Mouse (Mus musculus): Measurements from ENCODE around the gene Fam217b. TPM values are rescaled to one million over a fixed set of nuclear protein-coding genes. Genes with fewer than 3 reads are reported as not detected.

Gene Fam217b
- polyA plus RNA-seq, 1 experiment from 2014 or later, result 5.3 TPM

GRCm38 (mm10) chr2:178450961-178451360 is 36.6 kb downstream of the Fam217b start:
- ATAC-seq (ENCODE audit: insufficient number of reproducible peaks, low FRiP score, low TSS enrichment, low read depth), result no peak
- no peak overlapping the region for H3K27ac ChIP-seq (replicated peaks; ENCODE audit: low read depth, low read length)

GRCm38 (mm10) chr2:178454664-178455516 is 40.6 kb downstream of the Fam217b start:
- Histone ChIP-seq H3K27ac (replicated peaks; ENCODE audit: low read depth, low read length) (peak overlapping the region; percentile 73; the same call in 1 of the 2 replicates), H3K36me3 (ENCODE audit: control insufficient read depth, insufficient read depth, low read length) (no peaks in the 10 kb centered on the region), H3K9ac (ENCODE audit: low read length) (peak overlapping the region; percentile 18; the same call in 1 of the 2 replicates), H3K9me3 (ENCODE audit: control insufficient read depth, low read length) (no peaks in the 10 kb centered on the region), H3K4me1 (ENCODE audit: control insufficient read depth, insufficient read depth, low read length) (peaks cover 8% of the 10 kb centered on the region), H3K4me2 (ENCODE audit: low read depth, severe bottlenecking) (peak overlapping the region; percentile 32; the same call in 1 of the 2 replicates), H3K27me3 (ENCODE audit: control insufficient read depth, insufficient read depth, low read length) (no peaks in the 10 kb centered on the region), H3K4me3 (ENCODE audit: low read depth, low read length) (no peak overlapping the region)
- ATAC-seq (ENCODE audit: insufficient number of reproducible peaks, low FRiP score, low TSS enrichment, low read depth) (peak; percentile 78), DNase-seq (ENCODE audit: low spot score) (peak; percentile 61)
- 17% methylated on average over 17 of the region's 17 CpGs for WGBS

More at GRCm38 (mm10) chr2:178450961-178451360, 36.6 kb downstream of the Fam217b start:
- peaks cover 8% of the 10 kb centered on the region for H3K4me1 ChIP-seq (ENCODE audit: control insufficient read depth, insufficient read depth, low read length)
- H3K9ac ChIP-seq (ENCODE audit: low read length), result no peak overlapping the region
- WGBS, result 55% methylated on average over 10 of the region's 10 CpGs
- no peaks in the 10 kb centered on the region for H3K9me3 ChIP-seq (ENCODE audit: control insufficient read depth, low read length)
- DNase-seq (ENCODE audit: low spot score), result no peak
- H3K36me3 ChIP-seq (ENCODE audit: control insufficient read depth, insufficient read depth, low read length), result no peaks in the 10 kb centered on the region
- no peak overlapping the region for H3K4me2 ChIP-seq (ENCODE audit: low read depth, severe bottlenecking)
- H3K4me3 ChIP-seq (ENCODE audit: low read depth, low read length), result no peak overlapping the region
- no peaks in the 10 kb centered on the region for H3K27me3 ChIP-seq (ENCODE audit: control insufficient read depth, insufficient read depth, low read length)

- no peak overlapping the region for H3K4me2 ChIP-seq (ENCODE audit: low read depth, severe bottlenecking)
- no peaks in the 10 kb centered on the region for H3K9me3 ChIP-seq (ENCODE audit: control insufficient read depth, low read length)
- H3K4me1 ChIP-seq (ENCODE audit: control insufficient read depth, insufficient read depth, low read length), result peaks cover 8% of the 10 kb centered on the region
- DNase-seq (ENCODE audit: low spot score) (peak; percentile 33), ATAC-seq (ENCODE audit: insufficient number of reproducible peaks, low FRiP score, low TSS enrichment, low read depth) (no peak)
- H3K27me3 ChIP-seq (ENCODE audit: control insufficient read depth, insufficient read depth, low read length), result no peaks in the 10 kb centered on the region
- H3K36me3 ChIP-seq (ENCODE audit: control insufficient read depth, insufficient read depth, low read length), result no peaks in the 10 kb centered on the region
- no peak overlapping the region for H3K9ac ChIP-seq (ENCODE audit: low read length)
- no peak overlapping the region for H3K27ac ChIP-seq (replicated peaks; ENCODE audit: low read depth, low read length)
- 84% methylated on average over 6 of the region's 6 CpGs for WGBS
- H3K4me3 ChIP-seq (ENCODE audit: low read depth, low read length), result no peak overlapping the region
Observed at GRCm38 (mm10) chr2:178457414-178457813, 43.1 kb downstream of the Fam217b start.

- DNase-seq (ENCODE audit: low spot score), result no peak
- Histone ChIP-seq H3K4me2 (ENCODE audit: low read depth, severe bottlenecking) (no peak overlapping the region), H3K9ac (ENCODE audit: low read length) (no peak overlapping the region), H3K9me3 (ENCODE audit: control insufficient read depth, low read length) (no peaks in the 10 kb centered on the region), H3K36me3 (ENCODE audit: control insufficient read depth, insufficient read depth, low read length) (no peaks in the 10 kb centered on the region), H3K27ac (replicated peaks; ENCODE audit: low read depth, low read length) (no peak overlapping the region), H3K4me3 (ENCODE audit: low read depth, low read length) (no peak overlapping the region), H3K27me3 (ENCODE audit: control insufficient read depth, insufficient read depth, low read length) (no peaks in the 10 kb centered on the region), H3K4me1 (ENCODE audit: control insufficient read depth, insufficient read depth, low read length) (peaks cover 3% of the 10 kb centered on the region)
- 67% methylated on average over 5 of the region's 5 CpGs for WGBS
- no peak for ATAC-seq (ENCODE audit: insufficient number of reproducible peaks, low FRiP score, low TSS enrichment, low read depth)
Observed at GRCm38 (mm10) chr2:178460353-178460752, 46.0 kb downstream of the Fam217b start.

GRCm38 (mm10) chr2:178471546-178472480 is 57.5 kb downstream of the Fam217b start:
- ATAC-seq (ENCODE audit: insufficient number of reproducible peaks, low FRiP score, low TSS enrichment, low read depth) (no peak), DNase-seq (ENCODE audit: low spot score) (no peak)
- no peaks in the 10 kb centered on the region for H3K36me3 ChIP-seq (ENCODE audit: control insufficient read depth, insufficient read depth, low read length)
- H3K9me3 ChIP-seq (ENCODE audit: control insufficient read depth, low read length), result no peaks in the 10 kb centered on the region
- no peak overlapping the region for H3K27ac ChIP-seq (replicated peaks; ENCODE audit: low read depth, low read length)
- WGBS, result 77% methylated on average over 17 of the region's 17 CpGs
- H3K9ac ChIP-seq (ENCODE audit: low read length), result no peak overlapping the region
- no peak overlapping the region for H3K4me3 ChIP-seq (ENCODE audit: low read depth, low read length)
- H3K27me3 ChIP-seq (ENCODE audit: control insufficient read depth, insufficient read depth, low read length), result no peaks in the 10 kb centered on the region
- H3K4me2 ChIP-seq (ENCODE audit: low read depth, severe bottlenecking), result no peak overlapping the region
- no peaks in the 10 kb centered on the region for H3K4me1 ChIP-seq (ENCODE audit: control insufficient read depth, insufficient read depth, low read length)

GRCm38 (mm10) chr2:178473916-178474315 is 59.6 kb downstream of the Fam217b start:
- H3K36me3 ChIP-seq (ENCODE audit: control insufficient read depth, insufficient read depth, low read length), result no peaks in the 10 kb centered on the region
- WGBS, result 91% methylated on average over 10 of the region's 10 CpGs
- H3K9ac ChIP-seq (ENCODE audit: low read length), result no peak overlapping the region

More at GRCm38 (mm10) chr2:178473916-178474315, 59.6 kb downstream of the Fam217b start:
- Histone ChIP-seq H3K9me3 (ENCODE audit: control insufficient read depth, low read length) (no peaks in the 10 kb centered on the region), H3K27ac (replicated peaks; ENCODE audit: low read depth, low read length) (no peak overlapping the region), H3K4me1 (ENCODE audit: control insufficient read depth, insufficient read depth, low read length) (no peaks in the 10 kb centered on the region), H3K4me2 (ENCODE audit: low read depth, severe bottlenecking) (no peak overlapping the region), H3K27me3 (ENCODE audit: control insufficient read depth, insufficient read depth, low read length) (no peaks in the 10 kb centered on the region), H3K4me3 (ENCODE audit: low read depth, low read length) (no peak overlapping the region)
- ATAC-seq (ENCODE audit: insufficient number of reproducible peaks, low FRiP score, low TSS enrichment, low read depth) (no peak), DNase-seq (ENCODE audit: low spot score) (no peak)

Other genes with a start within 250 kb of the Fam217b start
- gene Sycp2, start 6.8 kb upstream of the Fam217b start, polyA plus RNA-seq (2014; fragmentation: Nextera tagmentation; extraction: Ambion mirVana), result 0.09 and 0.20 TPM in 2 replicates
- gene Ppp1r3d, start 52 bp upstream of the Fam217b start, polyA plus RNA-seq (2014; fragmentation: Nextera tagmentation; extraction: Ambion mirVana), result 3.0 and 3.1 TPM in 2 replicates
- 0.40 and 0.55 TPM in 2 replicates for gene Cdh26, start 16.0 kb downstream of the Fam217b start, polyA plus RNA-seq (2014; fragmentation: Nextera tagmentation; extraction: Ambion mirVana)

Measured in limb, embryonic 11.5 days (tissue).